Mouse (Mus musculus) liver, embryonic 15.5 days (tissue): ENCODE results near the gene Zmiz1. TPM values are rescaled to one million over a fixed set of nuclear protein-coding genes. Genes with fewer than 3 reads are reported as not detected.

Source experiments
- ATAC-seq: fragments of 200-750 bp; cut with Nextera tagmentation; 2 replicates; pipeline ENCODE4 v1.8.0; 2017; ENCODE audit warnings: moderate number of reproducible peaks, mild to moderate bottlenecking, moderate library complexity; ENCODE audit not compliant: insufficient read depth
- H3K27ac ChIP-seq: fragments of 300-500 bp; sonication (generic); replicated peaks from 2 replicates; pipeline ENCODE4 v1.5.1; 2015; ENCODE audit warnings: mild to moderate bottlenecking, inconsistent platforms
- H3K27me3 ChIP-seq: fragments of 300-500 bp; sonication (generic); 2 replicates; pipeline ENCODE4 v1.6.1; 2015; ENCODE audit warnings: mild to moderate bottlenecking, inconsistent platforms
- H3K36me3 ChIP-seq: fragments of 300-500 bp; sonication (generic); replicated peaks from 2 replicates; pipeline ENCODE4 v1.6.1; 2015; ENCODE audit warnings: moderate library complexity, mild to moderate bottlenecking, inconsistent platforms
- H3K4me1 ChIP-seq: fragments of 300-500 bp; sonication (generic); replicated peaks from 2 replicates; pipeline ENCODE4 v1.6.1; 2015; ENCODE audit warnings: inconsistent platforms
- H3K4me2 ChIP-seq: fragments of 300-500 bp; sonication (generic); 2 replicates; pipeline ENCODE4 v1.6.1; 2015; ENCODE audit warnings: moderate library complexity, mild to moderate bottlenecking, inconsistent platforms
- H3K4me3 ChIP-seq: fragments of 300-500 bp; sonication (generic); replicated peaks from 2 replicates; pipeline ENCODE4 v1.5.1; 2015; ENCODE audit warnings: mild to moderate bottlenecking, inconsistent platforms
- H3K9ac ChIP-seq: fragments of 300-500 bp; sonication (generic); 2 replicates; pipeline ENCODE4 v1.6.1; 2015; ENCODE audit warnings: moderate library complexity, mild to moderate bottlenecking, inconsistent platforms
- H3K9me3 ChIP-seq: fragments of 300-500 bp; sonication (generic); replicated peaks from 2 replicates; pipeline ENCODE4 v1.6.1; 2016; ENCODE audit warnings: inconsistent platforms
- WGBS: fragments of 180-500 bp; shearing (Covaris S2); methylation state at CpG from one replicate; pipeline ENCODE4 v1.1.7; 2015; ENCODE audit warnings: mixed read lengths; ENCODE audit not compliant: insufficient replicate concordance; 5-methylcytosine and 5-hydroxymethylcytosine counted together
- polyA plus RNA-seq: library from polyadenylated mRNA; unstranded; fragments of >200 nt; fragmentation: Nextera tagmentation; extraction: Ambion mirVana; gene quantifications from 2 replicates; pipeline ENCODE4 v1.2.1, GENCODE M21; 2015

Gene Zmiz1
- polyA plus RNA-seq, 1 experiment from 2014 or later = 4.3 TPM

GRCm38 (mm10) chr14:25660661-25661060 lies 201.7 kb downstream of the Zmiz1 start:
- H3K36me3 ChIP-seq = peaks cover 89% of the 10 kb centered on the region
- H3K27ac ChIP-seq = no peak overlapping the region
- peak; percentile 62; the same call in 1 of the 2 replicates for ATAC-seq
- H3K4me1 ChIP-seq = peaks cover 9% of the 10 kb centered on the region; the same call in 1 of the 2 replicates
- H3K4me3 ChIP-seq = no peak overlapping the region
- 72% methylated on average over 11 of the region's 11 CpGs for WGBS
- H3K27me3 ChIP-seq = no peaks in the 10 kb centered on the region
- H3K9me3 ChIP-seq = no peaks in the 10 kb centered on the region
- no peak overlapping the region for H3K4me2 ChIP-seq
- no peak overlapping the region for H3K9ac ChIP-seq

DNA sequence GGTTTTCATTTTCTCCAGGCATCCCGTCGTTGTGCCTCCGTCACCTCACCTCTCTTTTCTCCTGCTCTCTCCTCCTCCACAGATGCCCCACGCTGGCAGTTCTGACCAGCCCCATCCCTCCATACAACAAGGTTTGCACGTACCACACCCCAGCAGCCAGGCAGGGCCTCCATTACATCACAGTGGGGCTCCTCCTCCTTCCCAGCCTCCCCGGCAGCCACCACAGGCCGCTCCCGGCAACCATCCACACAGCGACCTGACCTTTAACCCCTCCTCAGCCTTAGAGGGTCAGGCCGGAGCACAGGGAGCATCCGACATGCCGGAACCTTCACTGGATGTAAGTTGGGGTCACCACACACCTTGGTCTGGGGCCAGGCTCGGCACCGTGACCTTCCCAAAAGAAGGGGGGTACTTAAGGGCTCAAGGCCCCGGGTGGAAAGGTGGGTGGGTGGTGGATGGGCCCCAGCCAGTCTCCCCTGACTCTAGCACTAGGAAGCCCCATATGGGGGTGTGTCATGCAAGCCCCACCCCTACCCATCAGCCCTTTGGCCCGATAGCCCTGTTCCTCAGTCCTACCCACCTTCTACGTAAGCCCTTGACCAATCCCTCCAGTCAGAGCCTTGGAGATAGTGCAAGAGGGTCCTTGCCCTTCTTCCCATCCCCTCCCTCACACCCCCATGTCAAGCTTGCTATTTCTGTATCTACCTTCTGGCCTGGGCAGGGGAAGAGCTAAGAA lies 202.4 kb downstream of the Zmiz1 start:
- Histone ChIP-seq H3K4me3 (no peak overlapping the region), H3K9me3 (no peaks in the 10 kb centered on the region), H3K4me2 (no peak overlapping the region), H3K4me1 (peaks cover 9% of the 10 kb centered on the region; the same call in 1 of the 2 replicates), H3K36me3 (peaks cover 87% of the 10 kb centered on the region), H3K9ac (no peak overlapping the region), H3K27ac (no peak overlapping the region), H3K27me3 (no peaks in the 10 kb centered on the region)
- ATAC-seq = peak; percentile 37; the same call in 1 of the 2 replicates
- 77% methylated on average over 17 of the region's 17 CpGs for WGBS

DNA sequence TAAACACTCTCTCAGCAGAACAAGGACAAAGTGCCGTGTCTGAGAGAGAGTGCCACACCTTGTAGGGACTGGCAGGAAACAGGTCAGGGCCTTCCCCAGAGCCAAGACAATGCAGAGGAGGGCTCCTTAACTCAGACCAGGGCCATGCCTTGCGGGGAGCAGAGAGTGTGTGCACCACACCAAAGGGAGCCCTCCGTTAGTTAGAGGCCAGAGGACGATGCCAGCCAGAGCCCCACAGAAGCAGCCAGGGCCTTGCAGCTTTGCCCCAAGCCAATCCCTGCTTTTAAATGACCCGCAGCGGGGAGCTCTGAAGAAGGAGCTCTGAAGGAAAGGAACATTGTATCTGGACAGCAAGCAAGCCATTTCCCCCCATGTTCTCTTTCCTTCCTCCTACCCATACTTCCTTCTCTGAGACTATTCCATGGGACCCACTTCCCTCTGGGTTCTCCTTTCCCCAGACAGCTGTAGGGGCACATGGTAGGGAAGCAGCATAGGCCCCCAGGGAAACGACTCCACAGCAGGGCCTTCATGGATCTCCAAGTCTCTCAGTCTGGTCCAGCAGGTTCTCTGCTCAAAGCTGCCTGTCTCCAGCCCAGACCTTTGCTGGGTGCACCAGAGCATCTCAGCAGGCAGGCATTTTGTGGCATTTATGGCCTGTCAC lies 204.8 kb downstream of the Zmiz1 start:
- Histone ChIP-seq H3K4me2 (no peak overlapping the region), H3K36me3 (peaks cover 63% of the 10 kb centered on the region), H3K9me3 (no peaks in the 10 kb centered on the region), H3K4me3 (no peak overlapping the region), H3K9ac (no peak overlapping the region), H3K27ac (no peak overlapping the region), H3K4me1 (peaks cover 25% of the 10 kb centered on the region), H3K27me3 (no peaks in the 10 kb centered on the region)
- ATAC-seq = no peak
- 68% methylated on average over 7 of the region's 7 CpGs for WGBS

- Histone ChIP-seq H3K4me1 (peaks cover 25% of the 10 kb centered on the region), H3K9ac (no peak overlapping the region), H3K4me2 (no peak overlapping the region), H3K36me3 (peaks cover 58% of the 10 kb centered on the region), H3K4me3 (no peak overlapping the region), H3K9me3 (no peaks in the 10 kb centered on the region), H3K27me3 (no peaks in the 10 kb centered on the region), H3K27ac (no peak overlapping the region)
- no peak for ATAC-seq
- 74% methylated on average over 7 of the region's 7 CpGs for WGBS
Measured at GRCm38 (mm10) chr14:25664310-25664695, 205.3 kb downstream of the Zmiz1 start.

- no peaks in the 10 kb centered on the region for H3K27me3 ChIP-seq
- no peaks in the 10 kb centered on the region for H3K9me3 ChIP-seq
- H3K27ac ChIP-seq = no peak overlapping the region
- no peak for ATAC-seq
- 77% methylated on average over 19 of the region's 19 CpGs for WGBS
- H3K9ac ChIP-seq = no peak overlapping the region
- H3K36me3 ChIP-seq = peaks cover 49% of the 10 kb centered on the region
- no peak overlapping the region for H3K4me3 ChIP-seq
- peaks cover 22% of the 10 kb centered on the region for H3K4me1 ChIP-seq
- H3K4me2 ChIP-seq = no peak overlapping the region
Measured at GRCm38 (mm10) chr14:25665314-25665970, 206.5 kb downstream of the Zmiz1 start.

DNA sequence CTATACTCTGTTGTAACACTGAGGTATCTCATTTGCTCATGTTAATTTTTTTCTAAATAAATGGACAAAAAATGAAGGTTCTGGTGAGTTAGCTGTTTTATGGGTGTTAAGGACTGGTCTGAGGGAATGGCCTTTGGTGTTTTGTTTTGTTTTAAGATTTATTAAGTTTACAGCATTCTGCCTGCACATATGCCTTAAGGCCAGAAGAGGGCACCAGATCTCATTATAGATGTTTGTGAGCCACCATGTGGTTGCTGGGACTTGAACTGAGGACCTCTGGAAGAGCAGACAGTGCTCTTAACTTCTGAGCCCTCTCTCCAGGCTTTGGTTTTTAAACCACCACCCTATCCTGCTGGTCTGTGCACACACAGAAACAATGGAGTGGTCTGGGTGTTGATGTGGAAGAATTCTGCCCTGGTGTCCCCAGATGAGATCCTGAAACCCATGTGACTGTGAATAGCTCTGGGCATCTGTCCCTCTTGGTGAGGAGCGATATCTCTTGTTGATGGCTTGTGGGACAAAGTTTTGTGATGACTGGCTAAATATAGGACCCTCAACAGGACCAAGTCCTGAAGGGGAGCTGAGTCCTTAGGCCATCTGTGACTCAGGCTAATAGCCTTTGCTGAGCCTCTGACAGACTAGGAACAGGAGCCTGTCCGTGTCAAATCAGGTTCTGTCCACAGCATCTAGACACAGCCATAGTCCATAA lies 207.8 kb downstream of the Zmiz1 start:
- no peak overlapping the region for H3K27ac ChIP-seq
- H3K27me3 ChIP-seq = no peaks in the 10 kb centered on the region
- no peak overlapping the region for H3K9ac ChIP-seq
- no peak overlapping the region for H3K4me2 ChIP-seq
- no peaks in the 10 kb centered on the region for H3K9me3 ChIP-seq
- peaks cover 35% of the 10 kb centered on the region for H3K36me3 ChIP-seq
- WGBS = 57% methylated on average over 2 of the region's 2 CpGs
- H3K4me1 ChIP-seq = peaks cover 16% of the 10 kb centered on the region
- H3K4me3 ChIP-seq = no peak overlapping the region
- no peak for ATAC-seq

GRCm38 (mm10) chr14:25667587-25667986 lies 208.6 kb downstream of the Zmiz1 start:
- H3K27me3 ChIP-seq = no peaks in the 10 kb centered on the region
- WGBS = 12% methylated on average over 3 of the region's 3 CpGs
- H3K36me3 ChIP-seq = peaks cover 27% of the 10 kb centered on the region; the same call in 1 of the 2 replicates
- H3K27ac ChIP-seq = no peak overlapping the region
- no peak overlapping the region for H3K4me3 ChIP-seq
- no peak overlapping the region for H3K4me2 ChIP-seq
- H3K4me1 ChIP-seq = peaks cover 16% of the 10 kb centered on the region
- no peak overlapping the region for H3K9ac ChIP-seq
- ATAC-seq = peak; percentile 69
- no peaks in the 10 kb centered on the region for H3K9me3 ChIP-seq

DNA sequence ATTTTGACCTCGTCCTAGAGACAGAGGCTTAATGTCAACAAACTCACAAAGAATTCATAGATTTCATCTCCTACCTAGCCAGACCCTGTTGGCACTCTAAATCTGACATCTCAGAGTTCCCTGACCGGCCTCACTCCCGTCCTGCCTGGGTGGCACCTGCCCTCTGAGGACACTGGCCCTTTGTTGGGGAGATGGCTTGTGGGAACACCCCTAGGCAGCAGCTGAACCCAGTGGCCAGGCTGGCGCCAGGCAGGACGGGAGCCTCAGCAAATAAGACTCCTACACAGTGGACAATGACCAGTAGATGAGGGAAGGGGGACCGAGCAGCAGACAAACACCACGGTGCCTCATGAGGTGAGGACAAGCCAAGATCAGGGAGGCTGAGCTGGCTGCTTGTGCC lies 220.6 kb downstream of the Zmiz1 start:
- H3K4me2 ChIP-seq = no peak overlapping the region
- no peaks in the 10 kb centered on the region for H3K36me3 ChIP-seq
- H3K4me1 ChIP-seq = peaks cover 9% of the 10 kb centered on the region; the same call in 1 of the 2 replicates
- no peak overlapping the region for H3K9ac ChIP-seq
- H3K9me3 ChIP-seq = no peaks in the 10 kb centered on the region
- H3K4me3 ChIP-seq = no peak overlapping the region
- ATAC-seq = no peak
- 0 out of 2 replicates have a peak, but pooled peaks cover 3% of the 10 kb centered on the region for H3K27me3 ChIP-seq
- no peak overlapping the region for H3K27ac ChIP-seq
- 47% methylated on average over 7 of the region's 7 CpGs for WGBS

DNA sequence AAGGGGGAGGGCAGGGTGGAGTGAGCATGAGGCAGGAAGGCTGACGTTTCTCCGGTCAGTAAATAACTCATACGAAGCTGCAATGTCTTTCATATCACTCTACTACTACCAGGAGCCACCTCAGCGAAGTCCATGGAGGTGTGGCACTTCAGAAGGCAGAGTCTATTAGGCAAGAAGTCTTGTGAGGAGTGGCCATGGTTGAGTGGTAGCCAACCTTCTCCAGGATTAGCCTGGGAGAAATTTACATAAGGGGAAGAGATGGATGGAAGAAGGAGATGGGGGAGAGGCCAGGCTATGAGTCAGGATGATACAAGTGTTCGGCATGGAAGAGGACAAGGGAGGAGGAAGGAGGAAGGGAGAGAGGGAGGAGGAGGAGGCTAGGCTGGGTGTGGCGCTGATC lies 223.0 kb downstream of the Zmiz1 start:
- 41% methylated on average over 6 of the region's 6 CpGs for WGBS
- Histone ChIP-seq H3K36me3 (no peaks in the 10 kb centered on the region), H3K27me3 (0 out of 2 replicates have a peak, but pooled peaks cover 3% of the 10 kb centered on the region), H3K4me3 (no peak overlapping the region), H3K4me2 (no peak overlapping the region), H3K9me3 (no peaks in the 10 kb centered on the region), H3K27ac (no peak overlapping the region), H3K9ac (no peak overlapping the region), H3K4me1 (peaks cover 21% of the 10 kb centered on the region)
- no peak for ATAC-seq

DNA sequence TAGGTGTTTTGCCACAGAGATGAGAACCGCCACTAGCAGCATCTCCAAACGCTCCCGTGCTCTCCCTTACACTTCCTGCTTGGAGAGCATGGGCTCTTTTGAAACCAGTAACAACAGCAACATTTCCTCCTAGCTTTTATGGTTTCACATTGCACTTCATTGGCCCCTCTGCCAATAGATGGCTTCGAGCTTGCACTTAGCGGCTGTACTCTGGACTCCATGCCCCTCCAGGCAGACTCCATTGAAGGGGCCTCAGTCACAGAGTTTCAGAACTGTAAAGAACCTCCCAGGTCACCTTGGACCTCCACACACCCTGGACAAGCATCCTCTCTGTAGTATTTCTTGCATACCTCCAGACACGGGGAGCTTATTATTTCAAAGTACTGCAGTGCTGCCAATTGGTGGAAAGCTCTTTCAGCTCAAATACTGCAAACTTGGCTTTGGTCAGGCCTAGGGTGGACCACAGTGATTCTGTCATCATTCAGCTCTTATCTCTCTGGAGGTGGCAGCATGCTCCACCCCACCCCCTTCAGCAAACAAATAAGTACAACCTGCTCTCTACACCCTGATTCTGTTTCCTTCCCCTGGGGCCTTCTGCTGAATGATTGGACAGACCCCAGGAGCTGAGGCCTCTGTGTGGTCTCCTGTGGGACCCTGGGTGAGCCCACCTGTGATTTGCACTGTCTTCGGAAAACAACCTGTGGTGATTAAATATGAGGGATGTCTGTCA lies 227.4 kb downstream of the Zmiz1 start:
- Histone ChIP-seq H3K4me1 (peaks cover 16% of the 10 kb centered on the region), H3K4me2 (no peak overlapping the region), H3K36me3 (no peaks in the 10 kb centered on the region), H3K9me3 (no peaks in the 10 kb centered on the region), H3K27me3 (no peaks in the 10 kb centered on the region), H3K27ac (no peak overlapping the region), H3K4me3 (no peak overlapping the region), H3K9ac (no peak overlapping the region)
- peak; percentile 69 for ATAC-seq
- WGBS = 41% methylated on average over 7 of the region's 7 CpGs
